Mouse (Mus musculus): Measurements from ENCODE around the gene Fgf8.
A peak's percentile ranks its signal among the peaks of the same experiment; 100 is the strongest.

Fgf8 gene

DNA sequence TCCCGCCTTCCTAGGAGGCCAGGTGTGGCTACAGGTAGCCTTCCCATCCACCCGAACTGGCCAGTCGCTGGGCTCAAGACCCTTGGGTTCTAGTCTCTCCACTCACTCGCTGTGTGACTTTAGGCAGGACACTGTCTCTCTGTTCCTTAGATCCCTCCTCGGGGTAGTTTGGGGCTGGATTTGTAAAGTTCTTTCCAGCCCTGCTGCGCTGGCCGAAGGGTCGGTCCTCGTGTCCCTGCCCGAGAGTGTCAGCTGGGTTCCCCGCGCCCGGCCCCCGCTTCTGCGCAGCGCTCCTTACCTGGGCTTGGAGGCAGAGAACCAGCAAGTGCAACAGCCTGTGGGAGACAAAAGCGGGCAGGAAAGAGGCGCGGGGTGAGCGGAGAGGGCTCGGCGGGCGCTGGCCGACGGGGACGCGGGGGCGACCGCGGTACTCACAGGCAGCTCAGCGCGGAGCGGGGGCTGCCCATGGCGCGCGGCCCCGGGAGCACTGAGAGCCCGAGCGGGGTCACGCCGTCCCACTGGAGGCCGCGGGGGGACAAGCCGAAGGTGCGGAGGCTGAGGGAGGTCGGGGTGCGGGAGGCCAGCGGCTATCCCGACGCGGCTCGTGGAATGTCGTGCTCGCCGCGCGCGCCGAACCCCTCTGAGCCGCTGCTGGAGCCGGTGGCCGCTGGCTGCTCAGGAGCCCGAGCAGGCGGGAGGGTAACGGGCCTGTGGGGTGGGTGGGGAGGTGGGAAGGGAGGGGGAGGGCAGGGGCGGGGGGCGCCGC, at the start of gene Fgf8:
Gene Fgf8 (minus strand): TSS at position 698 of the 766 bp plus-strand sequence.
- DNase-seq (ENCODE audit: low read depth, low spot score), result no peak

DNA sequence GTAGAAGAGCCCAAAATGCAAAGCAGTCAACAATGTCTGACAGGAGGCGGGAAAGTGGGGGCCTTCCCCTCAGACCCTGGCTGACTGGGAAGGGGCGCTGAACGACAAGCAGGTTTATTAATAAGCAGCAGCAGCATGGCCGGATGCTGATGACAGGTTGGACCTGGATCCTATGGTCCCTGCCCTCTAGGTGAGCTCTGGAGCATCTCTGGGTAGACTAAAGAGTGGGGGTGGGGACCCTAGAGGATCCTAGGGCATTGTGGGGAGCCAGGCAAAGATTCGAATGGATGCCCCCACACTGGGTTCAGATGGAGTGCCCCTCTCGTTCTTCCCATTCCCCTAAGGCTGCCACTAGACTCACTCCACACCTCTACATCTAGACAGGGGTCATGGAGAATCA, 49.7 kb upstream of the Fgf8 start:
- DNase-seq (ENCODE audit: low read depth, low spot score), result no peak

DNA sequence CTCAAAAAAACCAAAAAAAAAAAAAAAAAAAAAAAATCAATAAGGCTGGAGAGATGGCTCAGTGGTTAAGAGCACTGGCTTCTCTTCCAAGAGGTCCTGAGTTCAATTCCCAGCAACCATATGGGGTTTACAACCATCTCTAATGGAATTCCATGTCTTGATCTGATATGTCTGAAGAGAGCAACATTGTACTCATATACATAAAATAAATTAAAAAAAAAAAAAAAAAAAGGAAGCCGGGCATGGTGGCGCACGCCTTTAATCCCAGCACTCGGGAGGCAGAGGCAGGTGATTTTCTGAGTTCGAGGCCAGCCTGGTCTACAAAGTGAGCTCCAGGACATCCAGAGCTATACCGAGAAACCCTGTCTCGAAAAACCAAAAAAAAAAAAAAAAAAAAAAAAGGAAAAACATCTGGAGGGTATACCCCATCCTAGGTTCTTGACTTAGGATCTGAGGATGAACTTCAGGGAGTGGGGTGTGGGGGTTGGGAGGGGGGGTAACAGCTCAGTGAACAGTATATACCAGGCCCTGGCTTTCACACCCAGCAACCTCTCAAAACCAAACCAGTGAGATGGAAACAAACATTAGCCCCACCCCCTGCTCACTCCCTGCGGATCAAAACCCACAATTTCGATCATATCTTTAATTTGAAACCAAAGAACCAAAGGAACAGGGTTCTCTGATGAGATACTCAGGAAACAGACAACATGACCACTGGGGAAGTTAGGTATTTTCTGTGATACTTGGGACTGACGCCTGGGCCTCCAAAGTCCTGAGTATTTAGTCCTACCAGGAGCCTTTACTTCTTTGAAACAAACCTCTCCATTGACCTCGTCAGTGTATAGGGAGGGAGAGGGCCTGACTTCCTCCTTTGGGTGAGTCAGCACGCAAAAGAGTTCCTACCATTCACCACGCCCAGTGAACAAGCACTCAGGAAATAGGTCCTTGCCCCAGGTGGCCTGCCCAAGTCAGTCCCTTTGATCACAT, 47.5 kb upstream of the Fgf8 start:
- DNase-seq (ENCODE audit: low read depth, low spot score), result no peak

DNA sequence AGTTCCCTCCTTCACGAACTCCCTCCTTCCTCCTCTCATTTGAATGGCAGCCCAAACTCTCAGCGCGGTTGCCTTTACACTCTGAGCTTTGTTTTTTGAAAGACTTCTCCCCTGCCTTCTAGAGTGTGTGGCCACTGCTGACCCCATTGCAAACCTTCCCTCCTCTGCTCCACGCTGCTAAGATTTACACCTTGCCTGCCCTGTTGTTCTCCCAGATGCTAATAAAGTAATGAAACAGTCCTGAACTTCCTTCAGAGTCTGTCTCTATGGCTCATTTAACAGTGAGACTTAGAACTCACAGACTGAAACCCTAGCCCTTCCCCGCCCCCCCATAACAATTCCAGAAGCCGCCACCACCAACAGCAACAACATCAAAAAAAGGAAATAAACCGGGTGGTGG, 46.6 kb upstream of the Fgf8 start:
- DNase-seq (ENCODE audit: low read depth, low spot score), result no peak

DNA sequence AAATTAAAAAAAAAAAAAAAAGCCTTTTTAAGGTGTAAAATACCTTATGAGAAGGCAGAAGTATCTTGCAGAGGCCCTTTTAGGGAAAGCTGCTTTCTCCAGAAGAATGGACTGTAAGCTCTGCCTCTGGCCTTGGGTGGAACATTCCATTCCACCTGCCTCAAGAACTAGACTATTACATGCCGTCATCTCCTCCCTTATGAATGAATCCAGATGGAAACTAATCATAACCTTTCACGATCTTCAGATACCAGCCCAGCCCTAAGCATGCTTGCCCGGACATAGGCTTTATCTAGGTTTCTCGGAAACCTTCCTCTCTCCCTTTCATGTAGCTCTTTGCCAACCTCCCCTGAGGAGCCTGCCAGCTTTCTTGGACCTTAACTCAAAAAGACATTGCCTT, 45.6 kb upstream of the Fgf8 start:
- DNase-seq (ENCODE audit: low read depth, low spot score), result no peak

DNA sequence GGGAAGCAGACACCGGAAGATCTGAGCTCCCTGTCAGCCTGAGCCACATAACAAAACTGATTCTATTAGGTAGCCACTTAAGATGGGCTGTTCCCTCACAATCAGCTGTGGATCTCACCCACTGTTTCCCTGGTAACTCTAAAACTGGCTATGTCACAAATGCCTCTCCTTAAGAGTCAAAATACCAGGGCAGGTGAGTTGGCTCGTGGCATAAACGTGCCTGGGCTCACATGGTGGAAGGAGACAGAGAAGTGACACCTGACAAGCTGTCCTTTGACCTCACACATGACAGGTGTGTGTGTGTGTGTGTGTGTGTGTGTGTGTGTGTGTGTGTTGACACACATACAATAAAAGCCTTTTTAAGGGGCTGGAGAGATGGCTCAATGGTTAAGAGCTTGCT, 44.7 kb upstream of the Fgf8 start:
- no peak for DNase-seq (ENCODE audit: low read depth, low spot score)

DNA sequence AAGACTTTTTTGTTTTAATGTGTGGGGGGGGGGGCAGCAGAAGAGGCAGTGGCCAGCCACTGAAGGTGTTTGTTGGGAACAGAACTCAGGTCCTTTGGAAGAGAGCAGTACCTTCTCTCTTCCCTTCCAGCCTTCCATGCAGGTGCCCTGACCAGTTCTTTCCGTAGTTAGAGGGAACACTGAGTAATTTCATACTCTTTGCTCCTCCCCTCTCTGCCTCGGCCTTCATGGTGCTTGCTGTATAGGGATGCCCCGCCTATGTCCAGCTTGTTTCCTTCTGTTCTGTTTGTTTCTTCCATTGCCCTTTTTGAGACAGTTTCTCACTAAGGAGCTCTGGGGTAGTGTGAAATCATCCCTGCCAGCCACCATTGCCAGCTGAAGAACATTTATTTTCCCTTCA, 42.8 kb upstream of the Fgf8 start:
- no peak for DNase-seq (ENCODE audit: low read depth, low spot score)

DNA sequence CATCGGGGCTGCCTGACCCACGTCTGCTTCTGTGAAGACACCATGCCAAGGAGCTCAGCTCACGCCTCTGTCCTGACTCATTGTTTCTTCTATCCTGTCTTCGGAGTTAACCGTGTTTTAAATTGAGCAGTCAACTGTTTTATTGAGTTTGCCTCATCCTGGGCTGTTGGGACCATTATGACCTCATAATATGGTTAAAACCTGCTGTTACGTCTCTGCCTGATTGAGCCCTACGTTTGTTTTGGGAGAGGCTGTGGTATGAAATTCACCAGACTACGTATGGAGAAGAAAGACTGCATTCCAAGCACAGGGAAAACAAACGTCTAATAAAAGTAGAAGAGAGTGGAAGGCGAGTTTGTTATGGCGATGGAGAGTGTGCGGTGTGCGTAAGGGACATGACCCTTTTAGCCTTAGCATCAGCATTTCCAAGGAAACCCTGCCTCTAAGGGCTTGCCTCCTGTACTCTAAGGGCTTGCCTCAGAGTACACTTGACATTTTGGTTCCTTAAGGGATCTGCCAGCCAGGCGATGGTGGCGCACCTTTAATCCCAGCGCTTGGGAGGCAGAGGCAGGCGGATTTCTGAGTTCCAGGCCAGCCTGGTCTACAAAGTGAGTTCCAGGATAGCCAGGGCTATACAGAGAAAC, 41.3 kb upstream of the Fgf8 start:
- DNase-seq (ENCODE audit: low read depth, low spot score), result no peak

DNA sequence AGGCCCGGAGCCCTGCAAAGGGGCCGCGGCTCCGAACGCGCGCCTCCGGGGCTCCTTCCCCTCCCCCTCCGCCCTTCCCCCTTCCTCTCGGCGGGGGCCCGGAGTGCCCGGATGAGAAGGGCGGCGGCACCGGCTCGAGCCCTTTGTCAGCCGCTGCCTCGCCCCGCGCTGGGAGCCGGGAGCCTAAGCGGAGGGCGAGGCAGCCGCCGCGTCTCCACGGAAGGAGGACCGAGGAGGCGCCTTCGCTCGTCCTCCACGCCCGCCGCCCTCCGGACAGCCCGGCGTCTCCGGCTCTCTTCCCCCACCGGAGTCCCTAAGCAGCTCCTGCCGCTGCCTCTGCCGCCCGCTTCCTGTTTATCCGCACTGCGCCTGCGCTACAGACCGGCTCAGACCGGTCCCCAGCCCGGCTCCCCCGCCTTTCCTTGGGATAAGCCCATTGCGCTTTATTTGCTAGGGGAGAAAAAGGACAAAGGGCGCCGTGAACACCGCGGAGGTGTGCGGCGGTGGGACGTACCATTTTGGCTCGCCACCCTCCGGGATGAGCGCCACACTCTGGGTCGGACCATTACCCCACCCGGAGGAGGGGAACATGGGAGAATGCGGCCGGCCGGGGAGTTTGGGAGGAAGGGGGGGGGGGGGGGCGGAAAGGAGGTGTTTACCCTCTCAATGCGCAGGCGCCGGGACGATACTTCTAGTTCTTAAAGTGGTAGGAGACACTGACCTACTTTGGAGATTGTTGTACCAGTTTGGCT, 40.6 kb upstream of the Fgf8 start, which contains the start of gene Mgea5:
Gene Mgea5 (minus strand): TSS at position 657 of the 752 bp plus-strand sequence.
- DNase-seq (ENCODE audit: low read depth, low spot score), result peak; percentile 99

DNA sequence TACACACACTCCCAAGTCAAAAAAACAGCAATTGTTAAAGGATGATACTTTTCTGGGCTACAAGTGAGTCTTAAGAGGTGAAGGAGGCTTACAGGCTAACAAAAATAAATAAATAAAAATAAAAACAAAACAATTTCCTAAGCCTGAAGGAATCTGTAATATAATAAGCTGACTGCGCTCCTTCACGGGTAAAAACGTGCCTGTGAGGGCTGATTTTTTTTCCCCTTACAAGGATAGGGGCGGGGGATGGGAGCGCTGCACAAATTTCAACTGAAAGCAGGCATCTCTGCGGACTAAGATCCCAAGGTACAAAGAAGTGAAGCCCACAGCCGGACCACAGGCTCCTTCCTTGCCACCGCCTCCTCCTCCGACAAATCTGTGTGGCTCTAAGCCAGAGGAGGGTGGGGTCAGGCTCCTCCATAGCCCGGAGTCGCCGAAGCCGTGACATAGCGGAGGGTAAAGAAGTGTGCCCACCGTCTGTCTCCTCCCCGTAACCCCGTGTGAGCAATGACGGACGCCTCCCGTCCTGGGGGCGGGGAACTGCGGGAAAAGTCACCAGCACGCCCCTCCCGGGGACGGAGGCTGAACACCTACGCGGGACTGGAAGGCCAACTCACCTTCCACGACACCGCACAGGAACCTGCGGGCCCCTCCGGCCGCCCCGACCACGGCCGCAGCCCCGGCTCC, 39.7 kb upstream of the Fgf8 start:
- peak; percentile 79 for DNase-seq (ENCODE audit: low read depth, low spot score)

DNA sequence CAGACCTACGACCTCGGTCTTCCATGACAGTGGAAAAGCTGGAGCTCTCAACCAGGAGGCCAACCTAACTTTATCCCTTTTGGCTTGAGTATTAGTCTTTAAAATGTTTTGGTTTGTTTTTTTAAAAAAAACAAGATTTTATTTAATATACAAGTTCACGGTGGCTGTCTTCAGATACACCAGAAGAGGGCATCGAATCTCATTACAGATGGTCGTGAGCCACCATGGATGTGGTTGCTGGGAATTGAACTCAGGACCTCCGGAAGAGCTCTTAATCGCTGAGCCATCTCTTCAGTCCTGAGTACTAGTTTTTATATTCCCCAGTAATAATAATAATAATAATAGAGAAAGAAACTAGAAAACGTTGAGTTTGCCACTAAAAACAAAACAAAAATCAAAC, 39.0 kb upstream of the Fgf8 start:
- DNase-seq (ENCODE audit: low read depth, low spot score), result no peak

DNA sequence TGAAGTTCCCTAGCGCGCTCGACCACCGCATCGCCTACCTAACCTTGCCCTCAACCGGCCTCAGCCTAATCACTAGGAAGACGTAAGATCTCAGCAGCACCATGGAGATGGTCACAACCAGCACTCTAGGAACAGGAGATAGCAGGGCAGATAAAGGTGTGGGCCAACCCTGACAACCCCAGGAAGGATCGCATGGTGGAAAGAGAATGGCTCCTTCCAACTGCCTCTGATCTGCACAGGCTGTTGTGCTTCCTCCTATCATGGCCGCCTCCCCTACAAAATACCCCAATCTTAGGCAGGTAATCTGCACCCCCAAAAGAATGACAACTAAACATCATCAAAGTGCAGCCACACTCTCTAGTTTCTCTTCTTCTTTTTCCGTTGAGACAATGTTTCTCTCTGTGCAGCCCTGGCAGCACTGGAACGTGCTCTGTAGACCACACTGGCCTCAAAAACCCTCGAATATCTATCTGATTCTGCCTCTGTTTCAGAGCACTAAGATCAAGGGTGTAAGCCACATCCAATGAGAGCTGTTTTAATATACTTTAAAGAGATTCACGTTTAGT, 37.7 kb upstream of the Fgf8 start:
- no peak for DNase-seq (ENCODE audit: low read depth, low spot score)

DNA sequence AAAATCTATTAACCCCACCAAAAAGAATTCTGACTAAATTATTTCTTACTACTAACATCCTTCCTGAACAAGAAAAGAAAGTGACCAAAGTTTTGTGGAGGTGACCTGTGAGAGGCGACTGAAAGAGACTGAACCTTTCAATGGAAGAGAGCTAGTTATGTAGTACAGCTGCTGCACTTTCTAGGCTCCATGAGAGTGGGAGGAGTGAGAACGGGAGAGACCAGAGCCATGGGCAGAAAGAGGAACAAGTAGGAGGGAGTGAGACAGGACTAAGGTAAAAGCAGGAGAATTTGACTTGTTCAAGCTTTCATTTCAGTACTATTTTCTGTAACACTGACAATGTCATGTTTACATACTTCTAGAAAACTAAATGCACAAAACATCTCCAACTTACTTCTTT, 32.8 kb upstream of the Fgf8 start:
- no peak for DNase-seq (ENCODE audit: low read depth, low spot score)

DNA sequence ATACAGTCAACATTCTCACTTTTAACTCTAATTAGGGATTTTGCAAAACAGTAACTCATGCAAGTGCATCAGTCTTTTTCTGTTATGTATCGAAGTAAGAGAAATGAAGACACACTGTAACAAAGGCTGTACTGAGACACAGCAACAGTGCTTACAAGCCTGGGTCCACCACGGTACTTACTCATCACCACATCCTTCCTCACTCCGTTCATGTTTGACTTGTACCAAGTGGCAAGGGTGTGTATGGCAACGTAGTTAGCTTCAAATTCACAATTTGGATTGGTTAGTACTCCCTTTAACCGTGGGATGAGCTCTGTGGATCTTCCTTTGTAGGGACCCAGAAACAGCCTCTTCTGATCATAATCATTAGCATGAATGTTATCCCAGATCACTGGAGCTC, 28.8 kb upstream of the Fgf8 start:
- DNase-seq (ENCODE audit: low read depth, low spot score), result no peak

DNA sequence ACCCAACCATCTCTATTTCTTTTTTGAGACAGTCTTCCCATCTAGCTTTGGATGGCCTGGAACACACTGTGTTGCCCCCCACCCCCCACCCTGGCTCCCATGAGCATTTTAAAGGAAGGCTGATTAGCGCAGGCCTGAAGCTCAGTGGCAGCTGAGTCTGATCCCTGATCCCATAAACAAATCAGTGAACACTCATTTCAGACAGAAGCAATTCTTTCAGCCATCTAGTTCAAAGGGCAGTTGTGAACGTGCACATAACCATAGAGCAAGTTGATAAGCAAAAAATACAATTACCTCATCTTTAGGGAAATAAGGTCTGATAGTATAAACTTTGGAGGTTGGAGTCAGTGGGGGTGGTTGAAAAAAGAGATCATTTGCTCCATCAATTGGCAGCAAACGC, 18.1 kb upstream of the Fgf8 start:
- no peak for DNase-seq (ENCODE audit: low read depth, low spot score)

DNA sequence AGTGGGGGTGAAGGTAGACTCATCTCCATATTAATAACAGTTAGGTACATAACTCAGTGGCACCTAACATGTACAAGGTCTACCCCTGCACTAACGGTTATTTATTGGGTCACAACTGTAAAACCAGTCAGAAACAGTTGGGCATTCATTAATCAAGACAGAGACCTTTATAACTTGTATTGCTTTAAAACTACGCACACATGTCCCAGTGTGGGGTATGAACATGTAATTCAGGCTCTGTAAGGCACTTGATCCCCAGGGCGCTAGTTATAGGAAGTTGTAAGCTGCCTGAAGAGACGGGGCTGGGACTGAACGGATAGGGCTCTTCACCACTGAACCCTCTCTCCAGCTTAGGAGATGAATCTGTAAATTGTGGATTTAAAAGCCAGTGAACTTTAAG, 16.0 kb upstream of the Fgf8 start:
- no peak for DNase-seq (ENCODE audit: low read depth, low spot score)

DNA sequence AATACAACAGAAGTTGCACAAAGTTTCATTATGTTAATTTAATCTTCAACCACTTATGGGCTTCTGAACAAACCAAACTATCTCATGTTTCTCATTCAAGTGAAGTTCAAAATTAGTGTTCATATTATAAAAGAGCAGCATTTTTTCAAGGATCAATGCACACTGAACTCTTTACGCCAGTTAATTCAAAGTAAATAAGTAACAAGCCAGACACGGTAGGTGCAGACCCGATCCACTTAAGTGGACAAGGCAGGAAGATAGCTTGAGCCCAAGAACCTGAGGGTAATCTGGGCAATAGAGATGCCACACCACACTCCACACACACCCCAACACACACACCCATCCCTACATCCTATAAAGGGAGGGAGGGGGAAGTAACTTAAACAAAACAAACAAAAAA, 10.8 kb upstream of the Fgf8 start:
- no peak for DNase-seq (ENCODE audit: low read depth, low spot score)

DNA sequence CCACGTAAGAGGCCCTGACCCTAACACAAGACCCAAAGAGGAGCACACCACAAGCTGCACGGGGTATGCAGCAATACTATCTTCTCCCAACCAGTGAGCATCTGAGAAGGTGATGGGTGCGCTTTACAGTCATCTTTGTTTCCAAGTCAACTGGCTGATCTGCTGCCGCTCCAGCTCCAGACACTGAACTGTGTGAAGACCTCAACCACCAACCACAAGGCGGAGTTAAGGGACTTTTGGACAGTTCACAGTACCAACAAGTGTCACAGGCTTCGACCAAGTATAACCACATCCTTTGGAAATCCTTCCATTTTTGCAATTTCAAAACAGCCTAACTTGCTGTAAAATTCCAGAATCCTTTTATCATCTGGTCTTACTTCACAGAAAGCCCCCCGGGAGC, 9.2 kb upstream of the Fgf8 start:
- DNase-seq (ENCODE audit: low read depth, low spot score), result no peak

DNA sequence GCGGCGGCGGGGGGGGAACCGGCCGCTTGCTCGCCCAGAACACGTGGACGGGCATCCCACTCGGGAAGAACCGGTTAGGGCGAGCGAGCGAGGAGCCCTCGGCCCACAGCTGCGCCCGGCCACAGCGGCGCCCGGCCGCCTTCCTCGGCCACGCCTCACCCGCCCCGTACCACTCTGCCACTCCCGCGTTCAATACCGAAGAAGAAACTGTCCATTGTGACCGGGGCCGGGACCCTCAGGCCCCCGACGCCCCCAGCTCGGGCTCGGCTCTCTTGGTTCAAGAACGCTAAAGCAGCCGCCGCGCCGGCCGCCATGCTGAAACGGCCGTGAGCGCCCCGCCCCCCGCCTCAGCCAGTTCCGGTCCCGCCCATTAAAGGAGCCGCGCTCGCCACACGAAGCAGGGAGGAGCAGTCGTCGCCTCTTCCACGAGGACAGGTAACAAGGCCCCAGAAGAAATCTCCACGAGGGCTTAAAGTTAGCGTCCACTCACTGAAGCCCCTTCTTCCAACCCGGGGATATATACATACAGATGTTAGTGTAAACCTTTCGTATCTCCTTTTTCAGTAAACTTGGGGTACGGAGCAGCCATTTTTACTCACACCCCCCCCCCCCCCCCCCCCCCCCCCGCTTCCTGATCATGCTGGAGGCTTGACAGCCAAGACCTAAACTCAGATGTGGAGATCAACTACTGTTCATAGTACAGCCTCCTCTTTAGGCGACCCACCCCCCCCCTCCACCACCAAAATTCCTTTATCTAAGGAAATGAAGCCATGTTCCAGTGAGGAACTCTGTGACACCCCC, 6.7 kb upstream of the Fgf8 start, which contains the start of gene Npm3:
Gene Npm3 (minus strand): TSS at position 349 of the 801 bp plus-strand sequence.
- peak; percentile 79 for DNase-seq (ENCODE audit: low read depth, low spot score)
